Mouse (Mus musculus) thymus, postnatal 25 days (tissue): Measurements from ENCODE around the gene Tmem144.

ENCODE experiments used
- DNase-seq: peaks from one replicate; pipeline ENCODE4 v3.0.0; 2022

The Tmem144 gene

DNA sequence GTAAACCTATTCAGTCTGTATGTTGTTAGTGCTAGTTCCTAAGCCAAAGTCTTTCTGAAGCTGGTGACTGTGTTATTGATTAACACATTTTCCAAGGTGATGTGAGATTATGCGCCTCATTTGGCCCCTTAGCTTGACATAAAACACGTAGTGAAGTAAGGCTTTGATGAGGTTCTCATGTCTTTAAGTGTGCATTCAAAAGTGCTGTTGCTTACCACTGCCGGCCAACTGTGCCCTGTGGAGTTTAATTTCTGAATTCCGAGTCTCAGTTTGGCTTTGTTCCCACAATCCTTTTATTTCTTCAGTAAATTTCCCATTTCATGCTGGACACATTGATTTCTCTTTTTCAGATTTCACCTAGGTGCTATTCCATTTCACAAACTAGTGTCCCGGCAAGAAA, 5.2 kb upstream of the Tmem144 start:
- DNase-seq, result no peak

GRCm38 (mm10) chr3:79852108-79852507, 465 bp downstream of the Tmem144 start:
- DNase-seq, result no peak

DNA sequence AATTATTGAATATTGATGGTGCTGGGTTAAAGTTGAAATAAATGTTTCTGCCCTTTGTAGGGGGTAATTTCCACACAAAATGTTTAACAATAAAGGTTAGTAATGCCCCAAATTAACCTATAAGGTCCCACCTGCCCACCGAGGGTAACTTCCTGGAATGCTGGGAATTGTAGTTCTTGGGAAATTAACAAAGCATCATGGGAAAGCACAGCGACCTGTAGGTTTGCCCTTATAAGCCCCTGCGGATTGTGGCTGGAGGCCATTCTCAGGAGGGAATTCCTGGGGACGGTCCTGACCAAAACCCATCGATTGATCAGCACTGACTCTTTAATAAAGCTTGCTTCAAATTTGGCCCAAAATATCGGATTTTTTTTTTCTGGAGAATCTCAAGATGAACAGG, 1.9 kb downstream of the Tmem144 start:
- DNase-seq, result no peak

DNA sequence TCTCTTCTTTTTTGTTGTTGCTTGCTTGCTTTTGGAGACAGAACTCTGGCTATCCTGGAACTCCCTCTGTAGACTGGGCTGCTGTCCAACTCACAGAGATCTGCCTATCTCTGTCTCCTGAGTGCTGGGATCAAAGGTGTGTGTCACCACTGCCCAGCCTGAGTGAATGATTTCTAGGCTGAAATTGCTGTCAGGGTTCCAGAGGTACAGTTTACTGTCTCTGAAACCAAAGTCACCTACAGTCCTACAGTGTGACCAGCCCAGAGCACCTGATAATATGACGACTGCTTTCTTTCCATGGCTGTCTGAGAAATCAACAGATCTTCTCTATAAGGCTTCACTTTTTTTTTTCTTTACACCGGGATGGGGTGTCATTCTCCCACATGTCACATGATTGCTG, 3.0 kb downstream of the Tmem144 start:
- DNase-seq, result no peak

- no peak for DNase-seq
Observed at GRCm38 (mm10) chr3:79848841-79849240, 3.7 kb downstream of the Tmem144 start.

GRCm38 (mm10) chr3:79846633-79847032, 5.9 kb downstream of the Tmem144 start:
- no peak for DNase-seq

DNA sequence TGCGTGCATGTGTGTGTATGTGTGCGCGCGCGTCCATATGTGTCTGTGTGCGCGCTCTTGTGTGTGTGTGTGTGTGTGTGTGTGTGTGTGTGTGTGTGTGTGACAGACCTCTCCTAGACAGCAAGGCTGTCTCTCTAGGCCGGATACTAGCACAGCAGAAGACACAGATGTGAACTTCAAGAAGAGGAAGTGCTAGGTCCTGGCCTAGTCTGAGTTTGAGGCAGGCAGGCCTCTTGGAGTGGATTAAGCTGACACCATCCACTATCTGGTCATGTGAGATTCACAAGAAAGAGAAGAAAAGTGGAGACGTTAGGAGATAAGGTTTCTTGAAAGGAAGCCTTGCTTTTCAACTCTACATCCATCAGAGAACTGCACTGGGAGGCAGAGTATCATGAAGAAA, 8.6 kb downstream of the Tmem144 start:
- peak; percentile 1 for DNase-seq

DNA sequence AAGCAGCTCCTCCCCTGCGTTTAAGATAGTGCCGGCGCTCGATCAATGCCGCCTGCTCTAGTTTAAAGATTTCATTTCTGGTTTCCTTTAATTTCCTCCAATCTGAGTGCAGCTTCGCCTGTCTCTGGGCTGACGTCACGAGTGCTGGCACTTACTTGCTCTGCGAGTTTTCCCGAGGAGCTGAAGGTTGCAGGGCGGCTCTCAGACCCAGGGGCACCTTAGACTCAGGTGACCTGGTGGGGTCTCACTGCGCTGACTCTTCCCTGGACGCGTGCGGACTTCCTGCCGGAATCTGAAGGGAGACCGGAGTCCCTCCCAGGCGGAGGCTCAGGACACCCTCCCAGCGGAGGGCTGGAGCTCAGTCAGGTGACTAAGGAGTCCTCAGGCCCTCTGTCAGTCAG, 10.0 kb downstream of the Tmem144 start:
- peak; percentile 69 for DNase-seq

GRCm38 (mm10) chr3:79842165-79842564, 10.4 kb downstream of the Tmem144 start:
- DNase-seq, result peak; percentile 43

GRCm38 (mm10) chr3:79841475-79841874, 11.1 kb downstream of the Tmem144 start:
- no peak for DNase-seq

- peak; percentile 14 for DNase-seq
Observed at GRCm38 (mm10) chr3:79838751-79839150, 13.8 kb downstream of the Tmem144 start.

GRCm38 (mm10) chr3:79829289-79829688, 23.3 kb downstream of the Tmem144 start:
- no peak for DNase-seq

DNA sequence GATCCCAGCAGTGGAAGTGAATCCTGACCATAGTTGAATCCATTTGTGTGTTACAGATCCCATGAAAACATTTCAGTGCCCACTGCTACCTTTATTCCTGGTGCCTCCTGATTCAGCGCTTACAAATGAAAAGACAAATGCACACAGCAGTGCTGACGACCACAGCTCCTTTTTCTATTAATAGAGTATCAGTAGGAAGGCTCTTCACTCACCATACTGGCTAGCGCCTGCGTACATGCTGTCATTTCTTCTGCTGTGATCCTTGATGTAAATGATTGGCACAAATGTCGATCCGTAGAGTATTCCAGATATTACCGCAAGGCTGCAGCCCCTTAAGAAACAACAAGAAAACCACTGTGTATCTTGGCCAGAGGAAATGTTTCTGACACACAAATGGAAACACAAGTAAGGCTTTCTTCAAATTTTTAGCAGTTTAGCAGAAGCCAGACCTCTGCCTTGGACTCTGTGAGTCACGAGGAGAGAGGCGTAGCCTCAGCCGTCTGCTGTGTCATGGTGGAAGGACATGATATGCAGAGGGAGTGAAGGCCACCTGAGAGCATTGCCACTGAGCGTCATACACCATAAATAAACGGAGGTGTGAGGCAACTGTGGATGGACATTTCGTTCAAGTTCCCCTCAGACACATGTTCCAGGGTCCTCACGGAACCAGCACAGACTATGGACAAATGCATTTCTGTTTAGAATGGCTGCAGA, 27.3 kb downstream of the Tmem144 start:
- DNase-seq, result no peak

DNA sequence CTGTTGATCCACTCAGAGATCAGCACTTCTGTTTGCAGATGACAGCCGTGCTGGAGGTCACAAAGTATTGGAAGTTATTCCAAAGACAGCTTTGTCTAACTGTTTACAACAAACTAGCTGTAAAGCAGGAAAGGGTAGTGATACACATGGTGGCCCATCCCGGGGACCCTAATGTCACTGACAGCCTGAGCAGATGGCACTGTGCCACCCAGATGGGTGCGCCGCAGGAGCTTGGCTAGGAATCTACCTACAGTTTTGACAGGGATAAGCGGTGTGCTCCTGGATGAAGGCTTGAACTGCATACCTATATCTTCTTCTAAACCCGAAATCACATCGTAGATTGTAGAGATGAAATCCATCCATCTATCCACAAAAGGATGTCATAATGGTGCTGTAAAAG, 29.4 kb downstream of the Tmem144 start:
- no peak for DNase-seq

GRCm38 (mm10) chr3:79821131-79821530, 31.4 kb downstream of the Tmem144 start:
- DNase-seq, result no peak

GRCm38 (mm10) chr3:79818202-79818995, 34.2 kb downstream of the Tmem144 start:
- no peak for DNase-seq

DNA sequence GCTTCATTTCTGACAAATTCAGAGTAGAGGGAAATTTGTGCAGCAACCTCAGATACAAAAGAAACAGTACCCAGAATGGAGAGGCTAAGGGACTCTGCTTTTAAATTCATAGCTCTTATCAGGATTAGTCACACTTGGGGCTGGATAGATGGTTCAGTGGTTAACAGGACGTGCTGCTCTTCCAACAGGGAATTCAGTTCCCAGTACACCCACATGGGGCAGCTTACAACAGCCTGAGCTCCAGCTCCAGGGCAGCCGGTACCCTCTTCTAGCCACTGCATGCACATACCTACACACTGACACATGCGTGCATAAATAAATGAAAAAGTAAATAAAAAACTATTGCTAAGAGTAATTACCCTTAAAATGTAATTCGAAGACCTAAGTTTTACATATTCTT, 36.3 kb downstream of the Tmem144 start:
- no peak for DNase-seq

GRCm38 (mm10) chr3:79813814-79814490, 38.6 kb downstream of the Tmem144 start:
- peak; percentile 66 for DNase-seq

DNA sequence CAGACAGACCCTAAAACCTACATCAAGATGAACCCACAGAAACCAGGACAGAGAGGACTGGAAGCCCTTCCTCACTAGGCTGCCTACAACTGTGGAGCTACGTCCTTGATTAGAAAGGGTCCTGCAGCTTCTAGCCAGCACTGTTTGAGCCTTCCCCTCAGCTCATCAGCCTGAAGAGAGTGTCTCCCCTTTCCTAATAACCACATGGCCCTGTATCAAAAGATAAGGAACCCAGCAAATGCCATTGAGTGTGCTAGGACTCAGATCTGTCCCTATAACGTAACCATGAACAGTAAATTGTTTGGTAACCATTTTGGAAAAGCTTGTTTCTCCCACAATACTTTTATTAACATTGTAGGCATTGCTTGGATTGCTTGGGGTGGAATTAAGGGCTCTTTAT, 40.5 kb downstream of the Tmem144 start:
- DNase-seq, result no peak

GRCm38 (mm10) chr3:79811632-79812031, 40.9 kb downstream of the Tmem144 start:
- DNase-seq, result peak; percentile 17

DNA sequence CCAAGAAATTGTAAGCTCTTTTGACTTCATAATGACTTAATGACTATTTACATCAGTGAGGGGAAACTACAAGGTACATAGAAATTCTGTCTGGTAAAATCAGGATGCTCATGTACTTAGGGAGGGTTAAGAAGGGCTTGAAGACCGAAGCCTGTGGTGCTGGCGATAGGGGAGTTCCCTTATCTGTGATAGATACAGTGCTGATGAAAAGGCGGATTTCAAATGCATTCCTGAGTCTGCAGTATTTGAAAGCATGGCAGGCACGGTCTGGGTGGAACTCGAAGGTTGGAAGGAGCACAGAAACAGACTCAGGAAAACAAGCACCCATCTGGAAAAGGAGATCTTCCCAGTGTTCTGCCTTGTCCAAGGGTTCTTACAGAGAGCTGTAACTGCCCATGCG, 42.0 kb downstream of the Tmem144 start:
- DNase-seq, result no peak

DNA sequence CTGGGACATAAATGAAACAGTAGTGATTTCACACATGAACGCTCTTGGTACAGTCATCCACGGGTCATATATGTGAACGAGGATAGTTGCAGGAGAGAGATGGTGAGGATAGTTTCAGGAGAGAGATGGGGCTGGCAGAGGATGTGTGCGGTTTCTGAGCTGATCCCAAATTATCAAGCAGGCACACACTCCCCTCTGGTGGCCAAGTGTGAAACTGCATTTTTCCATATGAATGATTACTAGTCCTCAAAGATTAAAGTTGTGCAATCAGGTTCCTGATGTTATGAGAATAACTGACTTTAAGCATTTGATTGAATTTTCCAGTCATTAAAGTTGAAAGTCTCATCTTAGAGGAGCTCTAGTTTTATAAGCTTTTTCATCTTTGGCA, 43.4 kb downstream of the Tmem144 start:
- DNase-seq, result peak; percentile 50

GRCm38 (mm10) chr3:79808530-79809179, 43.9 kb downstream of the Tmem144 start:
- DNase-seq, result no peak
